Mouse (Mus musculus): ENCODE data around the gene Sema3e.

- TF ChIP-seq CTCF (IDR thresholded peaks at IDR 0.05; ENCODE audit: low read depth) (no peak), EP300 (IDR thresholded peaks at IDR 0.05; ENCODE audit: low read depth) (no peak)
Observed at GRCm38 (mm10) chr5:13988023-13988422, 37.1 kb upstream of the Sema3e start.

Measured in liver, embryonic 14.5 days (tissue).